Mouse (Mus musculus): ENCODE data around the gene Ptgdr. TPM values are rescaled to one million over a fixed set of nuclear protein-coding genes. Genes with fewer than 3 reads are reported as not detected.
"Not testable (repeated sequence)": the region's sequence is repeated elsewhere in the genome, so short reads cannot be mapped to it uniquely, and the experiment has no call there.

Gene Ptgdr
- polyA plus RNA-seq (2014; fragmentation: Nextera tagmentation; extraction: Ambion mirVana): not detected in 2 replicates

GRCm38 (mm10) chr14:44858868-44859613, at the start of gene Ptgdr:
Gene Ptgdr (minus strand): TSS chr14:44859375.
- whole genome bisulfite sequencing: under 1% methylated on average over 32 of the region's 32 CpGs
- H3K36me3 ChIP-seq (ENCODE audit: control insufficient read depth, insufficient read depth, low read length): no peaks in the 10 kb centered on the region
- no peaks in the 10 kb centered on the region for H3K9me3 ChIP-seq (ENCODE audit: control insufficient read depth, low read length)
- peaks cover 20% of the 10 kb centered on the region for H3K27me3 ChIP-seq (ENCODE audit: control insufficient read depth, insufficient read depth, low read length)
- peak within 1 kb of the TSS; percentile 19 for H3K4me3 ChIP-seq (ENCODE audit: low read depth, low read length)
- 0 out of 2 replicates have a peak, but pooled peaks cover 2% of the 10 kb centered on the region for H3K4me1 ChIP-seq (replicated peaks; ENCODE audit: control insufficient read depth, insufficient read depth, low read length)
- H3K4me2 ChIP-seq (ENCODE audit: low read depth, low read length, severe bottlenecking): peak within 1 kb of the TSS; percentile 44; the same call in 1 of the 2 replicates
- H3K27ac ChIP-seq (ENCODE audit: low read depth, low read length): no peak within 1 kb of the TSS
- DNase-seq (ENCODE audit: low spot score) (no peak), ATAC-seq (replicated peaks; ENCODE audit: low FRiP score) (peak; percentile 52; the same call in 1 of the 2 replicates)
- no peak within 1 kb of the TSS for H3K9ac ChIP-seq (ENCODE audit: low read length)

- H3K27me3 ChIP-seq (ENCODE audit: control insufficient read depth, insufficient read depth, low read length): no peaks in the 10 kb centered on the region
- ATAC-seq (replicated peaks; ENCODE audit: low FRiP score): no peak
- H3K4me1 ChIP-seq (replicated peaks; ENCODE audit: control insufficient read depth, insufficient read depth, low read length): no peaks in the 10 kb centered on the region
- H3K4me3 ChIP-seq (ENCODE audit: low read depth, low read length): no peak overlapping the region
- H3K9me3 ChIP-seq (ENCODE audit: control insufficient read depth, low read length): no peaks in the 10 kb centered on the region
- DNase-seq (ENCODE audit: low spot score): no peak
- no peak overlapping the region for H3K4me2 ChIP-seq (ENCODE audit: low read depth, low read length, severe bottlenecking)
- no peak overlapping the region for H3K27ac ChIP-seq (ENCODE audit: low read depth, low read length)
- no peaks in the 10 kb centered on the region for H3K36me3 ChIP-seq (ENCODE audit: control insufficient read depth, insufficient read depth, low read length)
- 94% methylated on average over 5 of the region's 5 CpGs for WGBS
- H3K9ac ChIP-seq (ENCODE audit: low read length): no peak overlapping the region
These were observed 48.6 kb upstream of the Ptgdr start for GRCm38 (mm10) chr14:44907774-44908173.

GRCm38 (mm10) chr14:44904199-44904598, 45.0 kb upstream of the Ptgdr start:
- Histone ChIP-seq H3K36me3 (ENCODE audit: control insufficient read depth, insufficient read depth, low read length) (no peaks in the 10 kb centered on the region), H3K4me1 (replicated peaks; ENCODE audit: control insufficient read depth, insufficient read depth, low read length) (no peaks in the 10 kb centered on the region), H3K27ac (ENCODE audit: low read depth, low read length) (no peak overlapping the region), H3K9ac (ENCODE audit: low read length) (no peak overlapping the region), H3K27me3 (ENCODE audit: control insufficient read depth, insufficient read depth, low read length) (no peaks in the 10 kb centered on the region), H3K4me2 (ENCODE audit: low read depth, low read length, severe bottlenecking) (no peak overlapping the region), H3K9me3 (ENCODE audit: control insufficient read depth, low read length) (no peaks in the 10 kb centered on the region), H3K4me3 (ENCODE audit: low read depth, low read length) (no peak overlapping the region)
- WGBS: 84% methylated on average over 4 of the region's 4 CpGs
- ATAC-seq (replicated peaks; ENCODE audit: low FRiP score) (no peak), DNase-seq (ENCODE audit: low spot score) (no peak)

GRCm38 (mm10) chr14:44901735-44902134, 42.6 kb upstream of the Ptgdr start:
- DNase-seq (ENCODE audit: low spot score); H3K4me2 ChIP-seq (ENCODE audit: low read depth, low read length, severe bottlenecking); H3K9ac ChIP-seq (ENCODE audit: low read length); H3K36me3 ChIP-seq (ENCODE audit: control insufficient read depth, insufficient read depth, low read length); H3K9me3 ChIP-seq (ENCODE audit: control insufficient read depth, low read length); H3K27ac ChIP-seq (ENCODE audit: low read depth, low read length); H3K4me3 ChIP-seq (ENCODE audit: low read depth, low read length); H3K4me1 ChIP-seq (replicated peaks; ENCODE audit: control insufficient read depth, insufficient read depth, low read length); ATAC-seq (replicated peaks; ENCODE audit: low FRiP score); H3K27me3 ChIP-seq (ENCODE audit: control insufficient read depth, insufficient read depth, low read length): not testable (repeated sequence)

- Histone ChIP-seq H3K4me1 (replicated peaks; ENCODE audit: control insufficient read depth, insufficient read depth, low read length) (no peaks in the 10 kb centered on the region), H3K4me3 (ENCODE audit: low read depth, low read length) (no peak overlapping the region), H3K36me3 (ENCODE audit: control insufficient read depth, insufficient read depth, low read length) (no peaks in the 10 kb centered on the region), H3K9me3 (ENCODE audit: control insufficient read depth, low read length) (no peaks in the 10 kb centered on the region), H3K9ac (ENCODE audit: low read length) (no peak overlapping the region), H3K27me3 (ENCODE audit: control insufficient read depth, insufficient read depth, low read length) (no peaks in the 10 kb centered on the region), H3K4me2 (ENCODE audit: low read depth, low read length, severe bottlenecking) (no peak overlapping the region), H3K27ac (ENCODE audit: low read depth, low read length) (no peak overlapping the region)
- ATAC-seq (replicated peaks; ENCODE audit: low FRiP score): no peak
- 81% methylated on average over 7 of the region's 7 CpGs for WGBS
- no peak for DNase-seq (ENCODE audit: low spot score)
These were observed 32.4 kb upstream of the Ptgdr start for GRCm38 (mm10) chr14:44891387-44892132.

- 87% methylated on average over 6 of the region's 6 CpGs for WGBS
- Histone ChIP-seq H3K9ac (ENCODE audit: low read length) (no peak overlapping the region), H3K36me3 (ENCODE audit: control insufficient read depth, insufficient read depth, low read length) (no peaks in the 10 kb centered on the region), H3K9me3 (ENCODE audit: control insufficient read depth, low read length) (no peaks in the 10 kb centered on the region), H3K4me2 (ENCODE audit: low read depth, low read length, severe bottlenecking) (no peak overlapping the region), H3K27ac (ENCODE audit: low read depth, low read length) (no peak overlapping the region), H3K4me3 (ENCODE audit: low read depth, low read length) (no peak overlapping the region), H3K4me1 (replicated peaks; ENCODE audit: control insufficient read depth, insufficient read depth, low read length) (no peaks in the 10 kb centered on the region), H3K27me3 (ENCODE audit: control insufficient read depth, insufficient read depth, low read length) (no peaks in the 10 kb centered on the region)
- DNase-seq (ENCODE audit: low spot score) (no peak), ATAC-seq (replicated peaks; ENCODE audit: low FRiP score) (no peak)
These were observed 10.5 kb upstream of the Ptgdr start for GRCm38 (mm10) chr14:44869686-44870085.

GRCm38 (mm10) chr14:44865661-44866060, 6.5 kb upstream of the Ptgdr start:
- Histone ChIP-seq H3K36me3 (ENCODE audit: control insufficient read depth, insufficient read depth, low read length) (no peaks in the 10 kb centered on the region), H3K4me3 (ENCODE audit: low read depth, low read length) (no peak overlapping the region), H3K9me3 (ENCODE audit: control insufficient read depth, low read length) (no peaks in the 10 kb centered on the region), H3K4me2 (ENCODE audit: low read depth, low read length, severe bottlenecking) (no peak overlapping the region), H3K27ac (ENCODE audit: low read depth, low read length) (no peak overlapping the region), H3K9ac (ENCODE audit: low read length) (no peak overlapping the region), H3K27me3 (ENCODE audit: control insufficient read depth, insufficient read depth, low read length) (no peaks in the 10 kb centered on the region), H3K4me1 (replicated peaks; ENCODE audit: control insufficient read depth, insufficient read depth, low read length) (no peaks in the 10 kb centered on the region)
- WGBS: 86% methylated on average over 8 of the region's 8 CpGs
- ATAC-seq (replicated peaks; ENCODE audit: low FRiP score) (no peak), DNase-seq (ENCODE audit: low spot score) (no peak)

GRCm38 (mm10) chr14:44863086-44863485, 3.9 kb upstream of the Ptgdr start:
- no peak overlapping the region for H3K4me3 ChIP-seq (ENCODE audit: low read depth, low read length)
- ATAC-seq (replicated peaks; ENCODE audit: low FRiP score): no peak
- no peak overlapping the region for H3K9ac ChIP-seq (ENCODE audit: low read length)
- H3K4me1 ChIP-seq (replicated peaks; ENCODE audit: control insufficient read depth, insufficient read depth, low read length): 0 out of 2 replicates have a peak, but pooled peaks cover 2% of the 10 kb centered on the region
- H3K27me3 ChIP-seq (ENCODE audit: control insufficient read depth, insufficient read depth, low read length): peaks cover 13% of the 10 kb centered on the region
- H3K36me3 ChIP-seq (ENCODE audit: control insufficient read depth, insufficient read depth, low read length): no peaks in the 10 kb centered on the region
- WGBS: 43% methylated on average over 4 of the region's 4 CpGs
- no peaks in the 10 kb centered on the region for H3K9me3 ChIP-seq (ENCODE audit: control insufficient read depth, low read length)
- H3K27ac ChIP-seq (ENCODE audit: low read depth, low read length): no peak overlapping the region
- DNase-seq (ENCODE audit: low spot score): no peak
- H3K4me2 ChIP-seq (ENCODE audit: low read depth, low read length, severe bottlenecking): no peak overlapping the region
